Mouse (Mus musculus): ENCODE results near the gene Mcm3ap. TPM values are rescaled to one million over a fixed set of nuclear protein-coding genes. Genes with fewer than 3 reads are reported as not detected.

Mcm3ap gene
- total and polyA plus RNA-seq, 3 experiments = 26.4 to 47.8 (median 34.2) TPM

DNA sequence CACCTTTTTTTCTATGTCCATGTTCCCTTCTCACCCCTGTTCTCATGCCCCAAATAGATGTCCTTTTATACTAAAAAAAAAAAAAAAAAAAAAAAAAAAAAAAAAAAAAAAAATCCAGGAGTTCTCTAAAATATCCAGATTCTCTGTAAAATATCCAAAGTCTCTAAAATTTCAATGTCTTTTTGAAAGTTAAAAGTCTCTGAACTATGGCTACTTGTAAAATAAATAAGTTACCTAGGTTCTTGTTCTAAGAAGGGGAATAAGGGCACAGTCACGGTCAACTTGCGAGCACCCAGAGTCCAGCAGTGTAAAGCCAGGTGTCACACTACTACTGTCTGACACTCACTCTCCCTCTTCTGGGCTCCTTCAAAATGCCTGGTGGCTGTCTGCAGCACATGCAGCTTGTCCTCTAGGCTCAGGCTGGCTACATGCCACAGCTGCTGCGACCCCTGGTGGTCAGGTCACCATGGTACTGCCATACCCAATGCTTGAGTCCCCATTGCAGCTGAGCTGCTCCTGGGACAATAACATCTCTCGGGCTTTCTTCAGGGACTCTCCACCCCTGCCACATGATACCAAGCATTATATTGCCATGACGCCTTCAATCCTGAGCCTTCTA is 44.3 kb downstream of the Mcm3ap start:
- Histone ChIP-seq H3K4me3 (replicated peaks in 1 of 3; ENCODE audit: low read depth in 2 of 3, low read length in 2 of 3, poor library complexity in 1 of 3) (no peak overlapping the region), H3K27ac (ENCODE audit: insufficient read depth, low read depth) (no peak overlapping the region), H3K27me3 (replicated peaks) (no peaks in the 10 kb centered on the region), H3K36me3 (replicated peaks in 1 of 2; ENCODE audit: control insufficient read depth in 1 of 2, insufficient read depth in 1 of 2, low read length in 1 of 2) (peaks cover 35 to 77% of the 10 kb centered on the region in 2 experiments), H3K79me2 (replicated peaks; ENCODE audit: control insufficient read depth, extremely low read depth, insufficient read depth, poor library complexity, severe bottlenecking) (no peaks in the 10 kb centered on the region), H3K4me2 (ENCODE audit: insufficient read depth, low read depth, poor library complexity, severe bottlenecking) (no peak overlapping the region), H3K4me1 (ENCODE audit: control insufficient read depth in 1 of 2, insufficient read depth in 2 of 2) (no peaks in the 10 kb centered on the region), H3K9ac (ENCODE audit: insufficient read depth, low read depth) (no peak overlapping the region), H3K9me3 (replicated peaks; ENCODE audit: low read length) (no peaks in the 10 kb centered on the region)
- dilution Hi-C loops (cut with MboI; ENCODE audit: extremely low pct_ligation_motif_present, extremely low pct_unique_long_range_greater_than_20kb, low sequenced_read_pairs) (no loop called here), in situ Hi-C loops (cut with MboI; ENCODE audit: low pct_ligation_motif_present, low pct_unique_long_range_greater_than_20kb, low sequenced_read_pairs) (no loop called here)
- peak; percentile 88 for DNase-seq (ENCODE audit: extremely low read depth)
- TF ChIP-seq CTCF (conservative IDR thresholded peaks at IDR 0.05 in 1 of 2, IDR thresholded peaks at IDR 0.05 in 1 of 2; ENCODE audit: low read depth in 2 of 2, low read length in 2 of 2) = peak; percentile 90
- TF ChIP-seq SMC3 (IDR thresholded peaks at IDR 0.05; ENCODE audit: low read depth, low read length) = peak; percentile 64
- TF ChIP-seq JUND (conservative IDR thresholded peaks at IDR 0.05; ENCODE audit: low read depth, low read length) = no peak
- no peak for TF ChIP-seq PAX5 (IDR thresholded peaks at IDR 0.05; ENCODE audit: low read length)
- TF ChIP-seq POLR2AphosphoS2 (IDR thresholded peaks at IDR 0.05; ENCODE audit: low read depth, low read length) = no peak
- TF ChIP-seq MEF2A (IDR thresholded peaks at IDR 0.05; ENCODE audit: borderline replicate concordance, low read depth, low read length) = 0 out of 2 replicates have a peak, but pooled peaks have one; percentile 43
- no peak for TF ChIP-seq ZNF384 (IDR thresholded peaks at IDR 0.05; ENCODE audit: low read depth, low read length)
- no peak for TF ChIP-seq USF1 (IDR thresholded peaks at IDR 0.05; ENCODE audit: low read depth, low read length)
- TF ChIP-seq CHD1 (IDR thresholded peaks at IDR 0.05; ENCODE audit: low read depth, low read length) = no peak
- TF ChIP-seq POLR2A (IDR thresholded peaks at IDR 0.05; ENCODE audit: low read depth, low read length) = no peak
- TF ChIP-seq ELF1 (IDR thresholded peaks at IDR 0.05; ENCODE audit: low read depth, low read length) = no peak
- no peak for TF ChIP-seq HCFC1 (IDR thresholded peaks at IDR 0.05; ENCODE audit: low read depth, low read length)
- no peak for TF ChIP-seq E2F4 (IDR thresholded peaks at IDR 0.05; ENCODE audit: insufficient replicate concordance, low read depth, low read length)
- TF ChIP-seq ZMIZ1 (IDR thresholded peaks at IDR 0.05; ENCODE audit: low read depth, low read length) = no peak
- no peak for TF ChIP-seq IRF4 (IDR thresholded peaks at IDR 0.05; ENCODE audit: low read depth, low read length)
- TF ChIP-seq JUN (IDR thresholded peaks at IDR 0.05; ENCODE audit: insufficient read depth, low read depth, low read length) = no peak
- TF ChIP-seq ZKSCAN1 (IDR thresholded peaks at IDR 0.05; ENCODE audit: borderline replicate concordance, low read depth, low read length) = no peak
- TF ChIP-seq UBTF (IDR thresholded peaks at IDR 0.05; ENCODE audit: low read depth, low read length) = no peak
- TF ChIP-seq EP300 (IDR thresholded peaks at IDR 0.05; ENCODE audit: low read length) = no peak
- no peak for TF ChIP-seq SIN3A (IDR thresholded peaks at IDR 0.05; ENCODE audit: low read length)
- TF ChIP-seq TCF12 (IDR thresholded peaks at IDR 0.05; ENCODE audit: low read depth, low read length) = no peak
- no peak for TF ChIP-seq GABPA (IDR thresholded peaks at IDR 0.05; ENCODE audit: insufficient replicate concordance, low read depth, low read length)
- TF ChIP-seq KAT2A (IDR thresholded peaks at IDR 0.05; ENCODE audit: insufficient replicate concordance, low read length) = no peak
- no peak for TF ChIP-seq MAFK (IDR thresholded peaks at IDR 0.05; ENCODE audit: insufficient replicate concordance, low read length)
- peak; percentile 65 for TF ChIP-seq MAX (IDR thresholded peaks at IDR 0.05; ENCODE audit: low read length)
- TF ChIP-seq MYC (IDR thresholded peaks at IDR 0.05; ENCODE audit: low read depth, low read length) = peak; percentile 81; the same call in 1 of the 2 replicates
- 0 out of 2 replicates have a peak, but pooled peaks have one; percentile 28 for TF ChIP-seq NELFE (IDR thresholded peaks at IDR 0.05; ENCODE audit: low read depth, low read length)
- TF ChIP-seq ZC3H11A (IDR thresholded peaks at IDR 0.05; ENCODE audit: low read depth, low read length) = no peak
- TF ChIP-seq MAZ (IDR thresholded peaks at IDR 0.05; ENCODE audit: low read depth, low read length) = no peak
- no peak for TF ChIP-seq ETS1 (conservative IDR thresholded peaks at IDR 0.05; ENCODE audit: low read depth, low read length)
- TF ChIP-seq RAD21 (IDR thresholded peaks at IDR 0.05; ENCODE audit: low read depth, low read length) = peak; percentile 36
- peak; percentile 57 for TF ChIP-seq BHLHE40 (IDR thresholded peaks at IDR 0.05; ENCODE audit: low read depth, low read length)
- peak; percentile 49; the same call in 1 of the 2 replicates for TF ChIP-seq MXI1 (IDR thresholded peaks at IDR 0.05; ENCODE audit: low read depth, low read length)
- TF ChIP-seq RCOR1 (conservative IDR thresholded peaks at IDR 0.05; ENCODE audit: low read depth, low read length) = no peak
- no peak for TF ChIP-seq USF2 (conservative IDR thresholded peaks at IDR 0.05; ENCODE audit: low read depth, low read length)
- TF ChIP-seq CHD2 (IDR thresholded peaks at IDR 0.05; ENCODE audit: low read length) = no peak
- no peak for TF ChIP-seq TBP (conservative IDR thresholded peaks at IDR 0.05; ENCODE audit: low read depth, low read length)
- no peak for TF ChIP-seq NRF1 (IDR thresholded peaks at IDR 0.05; ENCODE audit: low read depth, low read length)
